Mouse (Mus musculus): Measurements from ENCODE around the gene Pimreg. TPM values are rescaled to one million over a fixed set of nuclear protein-coding genes. Genes with fewer than 3 reads are reported as not detected.

Gene Pimreg
- polyA plus RNA-seq, 1 experiment, result 0.08 TPM

DNA sequence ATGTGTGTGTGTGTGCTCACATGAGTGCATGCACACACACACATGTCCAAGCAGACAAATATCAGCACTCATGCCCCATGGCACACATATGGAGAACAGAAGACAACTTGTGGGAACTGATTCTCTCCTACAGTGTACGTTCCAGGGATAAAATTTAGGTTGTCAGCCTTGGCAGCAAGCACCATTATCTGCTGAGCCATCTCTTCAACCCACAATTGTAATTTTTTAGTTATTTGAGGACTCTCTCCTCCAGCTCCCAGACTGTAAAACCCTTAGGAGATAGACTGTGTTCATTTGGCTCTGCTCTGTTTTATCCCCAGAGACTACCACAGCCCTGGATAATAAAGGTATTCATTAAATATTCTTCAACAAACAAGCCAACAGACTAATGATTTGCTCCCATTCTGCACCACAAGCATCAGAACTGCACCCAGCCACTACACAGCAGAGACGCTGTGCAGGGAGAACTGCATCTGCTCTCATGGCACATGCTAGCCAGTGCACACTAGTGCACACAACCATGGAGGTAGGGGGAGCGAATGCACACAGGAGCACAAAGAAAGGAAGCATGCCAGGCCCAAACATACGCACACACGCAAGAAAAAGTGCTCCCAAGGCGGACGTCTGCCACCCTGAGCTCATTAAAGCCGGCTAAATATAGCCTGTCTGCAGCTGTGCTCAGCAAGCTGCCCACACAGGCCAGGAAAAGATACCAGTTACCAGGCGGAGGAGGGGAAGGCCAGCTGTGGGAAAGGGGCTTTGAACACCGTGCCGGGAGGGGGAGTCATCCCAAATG, 44.6 kb downstream of the Pimreg start:
- DNase-seq, result no peak
- 29% methylated on average over 11 of the region's 11 CpGs for WGBS
- TF ChIP-seq CTCF (IDR thresholded peaks at IDR 0.05; ENCODE audit: borderline replicate concordance, insufficient read depth, low read depth, low read length) (no peak), POLR2A (IDR thresholded peaks at IDR 0.05; ENCODE audit: borderline replicate concordance, insufficient read depth, low read length) (no peak)

DNA sequence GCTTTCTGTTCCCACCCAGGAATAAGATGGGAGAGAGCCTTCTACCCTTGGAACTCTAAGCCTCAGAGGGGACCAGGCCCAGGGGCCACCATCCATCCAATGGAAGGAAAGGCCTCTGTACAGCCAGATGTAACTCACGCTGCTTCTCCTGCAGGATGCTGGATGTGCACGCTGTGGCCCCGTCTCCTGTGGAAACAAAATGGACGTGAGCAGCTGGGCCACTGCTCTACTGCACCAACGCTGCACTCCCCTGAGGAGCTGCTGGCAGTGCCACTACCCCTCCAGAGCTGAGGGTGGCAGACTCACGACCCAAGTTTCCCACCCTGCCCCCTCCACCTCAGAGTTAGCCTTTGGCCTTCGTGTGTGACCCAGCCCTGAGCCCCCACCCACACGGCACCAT, 50.6 kb downstream of the Pimreg start:
- Histone ChIP-seq H3K27ac (ENCODE audit: insufficient read depth, low read length) (no peak overlapping the region), H3K4me3 (replicated peaks; ENCODE audit: insufficient read depth, low read depth, low read length) (no peak overlapping the region), H3K27me3 (ENCODE audit: control insufficient read depth, insufficient read depth, low read length) (no peaks in the 10 kb centered on the region), H3K4me1 (ENCODE audit: control insufficient read depth, insufficient read depth, low read length) (peaks cover 27% of the 10 kb centered on the region)
- TF ChIP-seq POLR2A (IDR thresholded peaks at IDR 0.05; ENCODE audit: borderline replicate concordance, insufficient read depth, low read length), result no peak
- WGBS, result 74% methylated on average over 8 of the region's 8 CpGs
- no peak for DNase-seq

More for the DNA sequence above, 44.6 kb downstream of the Pimreg start:
- Histone ChIP-seq H3K4me3 (replicated peaks; ENCODE audit: insufficient read depth, low read depth, low read length) (no peak overlapping the region), H3K27ac (ENCODE audit: insufficient read depth, low read length) (no peak overlapping the region; the same call in 1 of the 2 replicates), H3K4me1 (ENCODE audit: control insufficient read depth, insufficient read depth, low read length) (peaks cover 10% of the 10 kb centered on the region), H3K27me3 (ENCODE audit: control insufficient read depth, insufficient read depth, low read length) (no peaks in the 10 kb centered on the region)

DNA sequence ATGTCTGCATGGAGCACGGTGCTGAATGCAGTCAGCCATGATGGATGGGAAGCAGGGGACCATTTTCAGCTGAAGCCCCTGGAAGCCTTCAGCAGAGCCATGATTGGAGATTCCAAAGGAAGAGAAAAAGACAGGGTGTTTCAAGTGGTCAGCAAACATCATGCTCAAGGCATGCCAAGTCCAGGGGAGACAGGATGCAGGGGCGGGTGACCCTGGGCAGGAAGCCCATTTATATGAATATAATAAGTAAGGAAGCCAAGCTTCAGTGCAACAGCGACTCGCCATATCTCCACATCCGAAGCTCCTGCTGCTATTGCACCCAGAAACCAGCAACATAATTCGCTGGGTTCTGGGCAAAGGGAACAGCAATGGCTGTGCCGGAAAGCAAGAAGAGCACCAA, 52.6 kb downstream of the Pimreg start:
- 29% methylated on average over 7 of the region's 7 CpGs for WGBS
- H3K27ac ChIP-seq (ENCODE audit: insufficient read depth, low read length), result no peak overlapping the region
- peak; percentile 48 to 58 for DNase-seq
- no peaks in the 10 kb centered on the region for H3K27me3 ChIP-seq (ENCODE audit: control insufficient read depth, insufficient read depth, low read length)
- TF ChIP-seq POLR2A (IDR thresholded peaks at IDR 0.05; ENCODE audit: borderline replicate concordance, insufficient read depth, low read length) (no peak), CTCF (IDR thresholded peaks at IDR 0.05; ENCODE audit: borderline replicate concordance, insufficient read depth, low read depth, low read length) (no peak)
- peaks cover 40% of the 10 kb centered on the region for H3K4me1 ChIP-seq (ENCODE audit: control insufficient read depth, insufficient read depth, low read length)
- H3K4me3 ChIP-seq (replicated peaks; ENCODE audit: insufficient read depth, low read depth, low read length), result no peak overlapping the region

DNA sequence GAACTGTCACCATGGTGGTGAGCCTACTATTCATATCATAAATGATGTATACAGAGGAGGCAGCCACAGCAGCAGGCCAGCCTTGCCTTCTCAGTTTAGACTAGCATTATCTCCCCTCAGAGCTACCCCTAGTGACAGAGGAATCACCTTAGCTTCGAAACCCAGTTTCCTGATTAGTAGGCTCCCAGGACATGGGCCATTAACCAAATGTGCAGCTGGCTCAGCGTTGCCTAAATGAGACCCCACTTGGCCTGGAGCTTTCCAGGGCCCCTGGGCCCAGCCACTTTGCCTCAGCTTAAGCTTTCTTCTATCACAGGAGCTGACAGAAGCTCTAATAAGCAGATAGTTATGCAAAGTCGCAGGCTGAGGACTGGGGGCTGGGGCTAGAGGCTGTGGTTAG, 54.2 kb downstream of the Pimreg start:
- WGBS, result 87% methylated on average over 3 of the region's 3 CpGs
- no peak for TF ChIP-seq POLR2A (IDR thresholded peaks at IDR 0.05; ENCODE audit: borderline replicate concordance, insufficient read depth, low read length)
- TF ChIP-seq CTCF (IDR thresholded peaks at IDR 0.05; ENCODE audit: borderline replicate concordance, insufficient read depth, low read depth, low read length), result no peak
- Histone ChIP-seq H3K4me1 (ENCODE audit: control insufficient read depth, insufficient read depth, low read length) (peaks cover 45% of the 10 kb centered on the region), H3K4me3 (replicated peaks; ENCODE audit: insufficient read depth, low read depth, low read length) (no peak overlapping the region), H3K27ac (ENCODE audit: insufficient read depth, low read length) (no peak overlapping the region), H3K27me3 (ENCODE audit: control insufficient read depth, insufficient read depth, low read length) (no peaks in the 10 kb centered on the region)
- DNase-seq, result no peak

Other genes starting within 250 kb of the Pimreg start
- gene Aipl1, start 4.5 kb upstream of the Pimreg start, polyA plus RNA-seq (2012; rRNA removed), result 0.28 and 0.30 TPM in 2 replicates
- 55.9 and 62.9 TPM in 2 replicates for gene Pitpnm3, start 93.7 kb downstream of the Pimreg start, polyA plus RNA-seq (2012; rRNA removed)
- 2.8 and 3.1 TPM in 2 replicates for gene Gm43951, start 164.8 kb downstream of the Pimreg start, polyA plus RNA-seq (2012; rRNA removed)
- gene 4933427D14Rik, start 165.4 kb downstream of the Pimreg start, polyA plus RNA-seq (2012; rRNA removed), result 19.4 and 19.8 TPM in 2 replicates
- gene Txndc17, start 165.5 kb downstream of the Pimreg start, polyA plus RNA-seq (2012; rRNA removed), result 51.4 and 62.2 TPM in 2 replicates
- 28.5 and 31.7 TPM in 2 replicates for gene Med31, start 173.6 kb downstream of the Pimreg start, polyA plus RNA-seq (2012; rRNA removed)
- 9.6 TPM in 2 replicates for gene Slc13a5, start 225.2 kb downstream of the Pimreg start, polyA plus RNA-seq (2012; rRNA removed)